Mouse (Mus musculus) CD8-positive naive resting alpha-beta T cell, adult 2 months (primary cell): ENCODE measurements around the gene Doc2g.
A peak's percentile ranks its signal among the peaks of the same experiment; 100 is the strongest.

Experiments used
- DNase-seq, 2 experiments: peaks; one replicate each; pipeline ENCODE4 v3.0.0; 2022; ENCODE audit warnings: low read depth in 2 of 2, low spot score in 2 of 2

Gene Doc2g

GRCm38 (mm10) chr19:4051741-4052515 is 48.8 kb downstream of the Doc2g start:
- DNase-seq: peak; percentile 70 to 79

- no peak for DNase-seq
Observed at GRCm38 (mm10) chr19:4052516-4053030, 49.5 kb downstream of the Doc2g start.

- no peak for DNase-seq
Observed at GRCm38 (mm10) chr19:4054613-4055012, 51.5 kb downstream of the Doc2g start.

GRCm38 (mm10) chr19:4055216-4055946 is 52.3 kb downstream of the Doc2g start:
- no peak for DNase-seq

- no peak for DNase-seq
Observed at GRCm38 (mm10) chr19:4055947-4056693, 53.0 kb downstream of the Doc2g start.
